Mouse (Mus musculus) urinary bladder, postnatal 4 days (tissue): ENCODE results near the gene Tmem186.

Experiments
- DNase-seq, 2 experiments: peaks; one replicate each; pipeline ENCODE4 v3.0.0; 2021 to 2022; ENCODE audit warnings: low spot score in 2 of 2

The Tmem186 gene

DNA sequence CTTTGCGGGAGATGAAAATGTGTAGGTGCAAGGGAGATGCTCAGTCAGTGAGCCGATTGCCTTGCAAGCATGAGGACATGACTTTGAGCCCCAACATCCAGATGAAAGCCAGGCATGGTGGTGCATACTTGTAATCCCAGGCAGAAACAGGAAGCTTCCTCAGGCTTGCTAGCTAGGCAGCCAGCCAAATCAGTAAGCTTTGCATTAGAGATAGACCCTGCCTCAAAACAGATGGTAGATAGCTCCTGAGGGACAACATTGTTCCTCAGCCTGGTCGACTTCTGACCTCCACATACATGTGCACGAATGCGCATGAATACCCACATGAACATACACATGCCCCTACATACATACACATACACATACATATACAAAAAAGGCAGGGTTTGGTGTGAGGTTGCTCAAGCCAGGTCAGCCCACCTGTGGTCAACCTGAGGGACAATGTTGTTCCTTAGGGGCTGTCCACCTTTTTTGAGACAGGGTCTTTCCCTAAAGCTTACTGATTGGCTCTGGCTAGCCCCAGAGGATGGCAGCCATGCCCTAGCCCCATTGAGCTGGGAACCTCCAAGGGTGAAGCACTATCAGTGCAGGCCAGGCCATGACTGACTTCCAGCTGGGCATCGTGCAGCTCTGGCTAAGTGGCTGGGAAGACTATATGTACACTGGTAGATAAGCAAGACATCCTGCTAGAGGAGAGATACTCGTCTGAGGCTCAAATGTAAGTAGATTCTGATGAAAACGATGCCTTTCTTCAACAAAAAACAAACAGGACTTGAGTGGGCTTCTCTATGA lies 25.1 kb downstream of the Tmem186 start:
- no peak for DNase-seq

DNA sequence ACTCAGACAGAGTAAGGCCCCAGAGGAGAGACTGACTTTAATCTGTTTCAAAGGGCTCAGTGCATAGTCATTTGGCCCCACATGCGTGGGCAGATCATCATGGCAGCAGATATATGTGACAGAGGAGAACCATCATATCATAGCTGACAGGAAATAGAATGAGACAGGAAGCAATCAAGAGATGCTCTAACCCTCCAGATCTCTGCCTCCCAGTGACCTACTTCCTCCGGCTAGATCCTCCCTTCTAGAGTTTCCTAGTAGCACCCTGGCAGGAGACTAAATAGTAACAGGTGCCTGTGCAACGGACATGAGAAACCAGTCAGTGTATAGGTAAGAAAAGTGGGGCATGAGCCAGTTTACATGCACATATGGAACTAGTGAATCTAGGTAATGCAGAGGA lies 27.1 kb downstream of the Tmem186 start:
- no peak for DNase-seq

DNA sequence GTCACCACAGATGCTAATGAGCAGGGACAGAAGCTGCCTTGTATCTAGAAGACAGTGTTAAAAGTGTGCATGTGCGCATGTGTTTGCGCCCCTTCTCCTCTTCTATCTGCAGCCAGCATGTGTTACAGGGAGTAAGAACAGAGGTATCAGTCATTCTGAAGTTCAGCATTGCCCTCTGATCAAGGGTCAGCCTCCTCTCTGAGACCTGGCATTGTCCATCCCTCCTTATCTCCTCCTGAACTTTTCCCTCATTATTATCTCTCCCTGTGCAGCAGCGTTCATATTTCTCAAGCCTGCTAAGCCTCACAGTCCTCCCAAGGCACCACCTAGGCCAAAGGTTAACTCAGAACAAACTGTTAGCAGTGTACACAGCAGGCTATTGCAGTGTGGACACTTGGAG lies 33.7 kb downstream of the Tmem186 start:
- DNase-seq: no peak

DNA sequence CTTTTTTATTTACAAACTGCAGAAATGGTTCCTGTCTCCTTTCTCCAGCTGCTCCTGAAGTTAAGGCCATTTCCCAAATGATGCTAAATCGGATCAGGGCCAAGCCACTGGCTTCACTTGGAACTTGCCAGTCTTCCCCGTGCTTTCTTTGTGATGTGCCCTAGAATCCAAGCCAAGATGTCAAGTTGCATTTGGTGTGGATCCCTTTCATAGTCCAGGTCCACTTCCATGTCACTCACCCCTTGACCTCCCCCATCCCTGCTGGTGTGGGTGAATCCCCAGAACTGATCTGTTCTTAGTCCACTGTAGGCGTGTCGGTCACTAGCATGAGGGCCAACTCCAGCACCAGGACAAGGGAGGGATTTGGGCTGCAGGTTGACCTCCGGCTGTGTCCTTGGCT lies 40.0 kb downstream of the Tmem186 start:
- no peak for DNase-seq

DNA sequence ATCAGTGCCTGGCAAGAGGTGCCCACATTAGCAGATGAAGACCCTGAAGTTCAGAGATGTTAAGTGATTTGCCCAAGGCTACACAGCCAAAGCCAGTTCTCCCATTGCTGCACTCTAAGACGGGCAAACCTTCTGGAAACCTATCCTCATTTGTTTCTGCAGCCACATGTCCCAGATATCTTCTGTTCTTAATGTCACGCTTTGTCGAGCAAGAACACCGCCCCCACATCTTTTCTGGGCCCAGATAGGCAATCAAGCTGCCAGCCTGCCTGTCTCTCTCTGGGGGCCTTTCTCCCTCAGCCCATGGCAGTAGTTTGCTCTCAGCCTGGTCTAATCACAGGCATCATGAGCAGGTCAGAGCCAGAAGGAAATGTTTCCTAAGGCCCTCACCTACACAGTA lies 41.2 kb downstream of the Tmem186 start:
- DNase-seq: no peak

DNA sequence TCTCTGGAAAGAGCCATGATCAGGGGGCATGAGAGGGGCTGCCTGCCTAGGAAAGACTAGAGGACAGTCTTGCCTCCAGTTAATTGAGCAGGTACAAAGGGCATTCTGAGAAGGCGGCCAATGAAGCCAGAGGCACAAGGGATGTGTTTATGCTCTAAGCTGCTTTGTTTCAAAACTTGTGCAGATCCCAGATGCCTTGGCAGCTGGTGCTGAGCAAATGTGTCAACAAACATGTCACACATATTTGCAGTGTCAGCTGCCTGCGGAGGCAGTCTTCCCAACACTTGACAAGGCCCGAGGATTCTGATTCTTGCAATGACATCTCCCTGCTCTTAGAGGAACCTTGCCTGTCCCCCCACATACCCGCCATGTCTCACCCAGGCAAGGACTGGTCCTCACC lies 42.1 kb downstream of the Tmem186 start:
- no peak for DNase-seq

DNA sequence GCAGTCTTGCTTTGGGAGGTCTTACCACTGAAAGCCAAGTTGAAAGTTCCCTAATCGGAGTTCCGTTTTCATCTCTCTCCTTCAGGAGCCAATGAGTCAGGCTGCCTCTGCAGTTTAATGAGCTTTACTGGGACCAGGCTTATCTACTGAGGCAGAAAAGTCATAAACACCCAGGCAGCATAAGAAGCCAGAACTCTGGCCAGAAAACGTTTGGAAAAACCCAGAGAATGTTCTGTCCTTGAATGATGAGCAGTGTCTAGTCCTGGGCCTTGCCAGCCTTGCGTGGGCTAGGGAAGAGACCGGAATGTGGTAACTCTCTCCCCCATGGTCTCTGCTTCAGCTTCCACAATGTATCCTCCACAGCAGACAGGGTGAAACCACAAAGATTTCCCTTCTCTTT lies 52.5 kb downstream of the Tmem186 start:
- DNase-seq: no peak

DNA sequence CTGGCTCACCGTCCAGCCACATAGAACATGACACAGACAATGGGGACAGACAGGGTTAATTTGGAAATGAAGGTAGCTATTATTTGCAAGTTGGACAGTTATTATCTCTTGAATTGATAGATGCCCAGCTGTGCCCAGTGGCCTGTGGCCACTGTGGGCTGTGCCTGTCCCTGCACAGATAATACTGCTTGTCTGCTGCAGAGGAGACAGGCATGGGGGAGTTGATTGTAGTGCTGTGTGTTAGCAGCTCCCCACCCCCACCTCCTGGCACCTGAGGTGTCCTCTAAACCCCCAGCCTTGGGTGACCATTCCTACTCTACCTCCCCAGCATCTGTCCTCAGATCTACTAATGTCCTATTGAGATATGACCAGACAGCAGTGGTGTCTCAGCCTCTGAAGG lies 53.3 kb downstream of the Tmem186 start:
- no peak for DNase-seq
